Mouse (Mus musculus): ENCODE measurements around the gene Vmn1r18. TPM values are rescaled to one million over a fixed set of nuclear protein-coding genes. Genes with fewer than 3 reads are reported as not detected.
A peak's percentile ranks its signal among the peaks of the same experiment; 100 is the strongest.
"Not testable (repeated sequence)": the region's sequence is repeated elsewhere in the genome, so short reads cannot be mapped to it uniquely, and the experiment has no call there.

The Vmn1r18 gene
- total RNA-seq (2014; rRNA removed) (not detected in 2 replicates), polyA plus RNA-seq (2015; fragmentation: Nextera tagmentation; extraction: Ambion mirVana) (not detected in 2 replicates)

DNA sequence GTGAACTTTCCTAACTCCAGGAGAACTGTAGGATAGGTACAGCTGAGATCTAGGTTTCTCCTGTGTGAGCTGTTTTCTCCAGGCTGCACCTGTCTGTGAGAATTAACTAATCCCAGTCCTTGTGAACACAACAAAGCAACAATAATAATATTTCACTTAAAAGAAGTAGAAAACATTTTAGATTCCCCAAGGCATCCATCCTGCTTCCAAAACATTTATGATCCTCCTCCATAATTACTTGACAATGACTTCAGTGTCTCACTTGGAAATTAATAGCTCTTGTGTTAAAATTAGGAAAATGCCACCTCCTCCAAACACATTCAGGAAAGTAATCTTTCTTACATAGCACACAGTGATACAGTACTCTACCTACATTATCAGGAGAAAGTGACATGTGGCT, at the start of gene Vmn1r18:
Gene Vmn1r18 (minus strand): TSS at position 101 of the 400 bp plus-strand sequence.
- no peaks in the 10 kb centered on the region for H3K4me1 ChIP-seq (ENCODE audit: insufficient read depth, low read length)
- H3K4me3 ChIP-seq (ENCODE audit: low read depth, low read length): no peak within 1 kb of the TSS
- no peaks in the 10 kb centered on the region for H3K36me3 ChIP-seq (ENCODE audit: insufficient read depth, low read length)
- no peak within 1 kb of the TSS for H3K9ac ChIP-seq (replicated peaks; ENCODE audit: low read length, poor library complexity, severe bottlenecking)
- DNase-seq (ENCODE audit: low spot score) (no peak), ATAC-seq (ENCODE audit: low FRiP score) (no peak)
- H3K27me3 ChIP-seq (ENCODE audit: insufficient read depth, low read length): no peaks in the 10 kb centered on the region
- H3K27ac ChIP-seq (ENCODE audit: low read depth, low read length): no peak within 1 kb of the TSS
- TF ChIP-seq CTCF (IDR thresholded peaks at IDR 0.05): no peak
- no peak within 1 kb of the TSS for H3K4me2 ChIP-seq (ENCODE audit: low read depth, low read length, poor library complexity, severe bottlenecking)
- H3K9me3 ChIP-seq (ENCODE audit: low read length): no peaks in the 10 kb centered on the region

- ATAC-seq (ENCODE audit: low FRiP score) (no peak), DNase-seq (ENCODE audit: low spot score) (peak; percentile 10)
- H3K9me3 ChIP-seq (ENCODE audit: low read length): no peaks in the 10 kb centered on the region
- H3K4me2 ChIP-seq (ENCODE audit: low read depth, low read length, poor library complexity, severe bottlenecking): no peak overlapping the region
- no peak overlapping the region for H3K4me3 ChIP-seq (ENCODE audit: low read depth, low read length)
- no peaks in the 10 kb centered on the region for H3K27me3 ChIP-seq (ENCODE audit: insufficient read depth, low read length)
- H3K4me1 ChIP-seq (ENCODE audit: insufficient read depth, low read length): no peaks in the 10 kb centered on the region
- no peaks in the 10 kb centered on the region for H3K36me3 ChIP-seq (ENCODE audit: insufficient read depth, low read length)
- WGBS: 81% methylated on average over 1 of the region's 1 CpGs
- peak; percentile 46 for TF ChIP-seq CTCF (IDR thresholded peaks at IDR 0.05)
- no peak overlapping the region for H3K27ac ChIP-seq (ENCODE audit: low read depth, low read length)
- no peak overlapping the region for H3K9ac ChIP-seq (replicated peaks; ENCODE audit: low read length, poor library complexity, severe bottlenecking)
Measured at GRCm38 (mm10) chr6:57431196-57431595, 35.6 kb upstream of the Vmn1r18 start.

GRCm38 (mm10) chr6:57428630-57429029, 33.0 kb upstream of the Vmn1r18 start, which contains the start of gene Vmn1r20:
Gene Vmn1r20, plus strand, starts transcription at chr6:57428930.
- Histone ChIP-seq H3K4me2 (ENCODE audit: low read depth, low read length, poor library complexity, severe bottlenecking) (no peak within 1 kb of the TSS), H3K27ac (ENCODE audit: low read depth, low read length) (no peak within 1 kb of the TSS), H3K27me3 (ENCODE audit: insufficient read depth, low read length) (no peaks in the 10 kb centered on the region), H3K4me1 (ENCODE audit: insufficient read depth, low read length) (no peaks in the 10 kb centered on the region), H3K9ac (replicated peaks; ENCODE audit: low read length, poor library complexity, severe bottlenecking) (no peak within 1 kb of the TSS), H3K36me3 (ENCODE audit: insufficient read depth, low read length) (no peaks in the 10 kb centered on the region), H3K4me3 (ENCODE audit: low read depth, low read length) (no peak within 1 kb of the TSS), H3K9me3 (ENCODE audit: low read length) (no peaks in the 10 kb centered on the region)
- no peak for TF ChIP-seq CTCF (IDR thresholded peaks at IDR 0.05)
- WGBS: 71% methylated on average over 1 of the region's 1 CpGs
- ATAC-seq (ENCODE audit: low FRiP score) (no peak), DNase-seq (ENCODE audit: low spot score) (no peak)

DNA sequence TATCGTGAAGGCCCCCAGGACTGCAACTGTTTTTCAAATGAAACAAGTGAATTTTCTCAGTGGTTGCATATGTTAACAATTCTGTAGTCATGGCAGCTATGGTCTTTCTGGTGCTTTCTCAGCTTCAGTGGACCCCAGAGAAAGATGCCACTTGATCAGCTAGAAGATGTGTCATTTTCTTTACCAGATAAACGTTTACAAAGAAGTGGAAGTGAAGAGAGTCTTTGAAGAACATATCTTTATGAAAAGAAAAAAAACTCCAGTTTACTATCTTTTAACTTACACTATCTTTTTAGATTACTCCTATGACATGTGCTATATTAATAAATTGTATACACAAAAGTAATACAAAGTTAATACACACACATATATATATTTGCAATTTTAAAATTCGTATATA, 7.9 kb upstream of the Vmn1r18 start, which contains the start of gene Vmn1r19:
Gene Vmn1r19 (plus strand): TSS at position 301 of the 400 bp plus-strand sequence.
- WGBS: 67% methylated on average over 3 of the region's 3 CpGs
- H3K27ac ChIP-seq (ENCODE audit: low read depth, low read length); H3K36me3 ChIP-seq (ENCODE audit: insufficient read depth, low read length); H3K4me1 ChIP-seq (ENCODE audit: insufficient read depth, low read length); H3K9me3 ChIP-seq (ENCODE audit: low read length); ATAC-seq (ENCODE audit: low FRiP score); H3K4me2 ChIP-seq (ENCODE audit: low read depth, low read length, poor library complexity, severe bottlenecking); DNase-seq (ENCODE audit: low spot score); H3K4me3 ChIP-seq (ENCODE audit: low read depth, low read length); H3K9ac ChIP-seq (replicated peaks; ENCODE audit: low read length, poor library complexity, severe bottlenecking); H3K27me3 ChIP-seq (ENCODE audit: insufficient read depth, low read length): not testable (repeated sequence)

DNA sequence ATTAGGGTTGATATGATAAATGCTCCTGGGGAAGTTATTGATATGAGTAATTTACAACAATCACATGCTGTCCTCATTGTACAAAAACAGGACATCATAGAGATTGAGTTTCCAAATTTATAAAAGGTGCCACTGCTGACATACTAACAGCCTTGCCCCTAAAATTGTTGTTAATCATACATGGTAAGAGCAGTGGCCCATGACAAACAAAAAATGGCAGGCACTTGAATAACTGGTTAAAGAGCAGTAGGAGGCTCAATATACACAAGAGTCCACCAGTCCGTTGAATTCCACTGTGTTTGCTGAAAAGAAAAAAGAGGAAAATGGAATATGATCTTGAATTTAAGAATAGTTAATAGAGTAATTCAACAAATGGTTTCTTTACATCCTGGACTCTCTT, 28.1 kb downstream of the Vmn1r18 start:
- Histone ChIP-seq H3K27ac (ENCODE audit: low read depth, low read length) (no peak overlapping the region), H3K9ac (replicated peaks; ENCODE audit: low read length, poor library complexity, severe bottlenecking) (no peak overlapping the region), H3K4me1 (ENCODE audit: insufficient read depth, low read length) (no peaks in the 10 kb centered on the region), H3K36me3 (ENCODE audit: insufficient read depth, low read length) (no peaks in the 10 kb centered on the region), H3K9me3 (ENCODE audit: low read length) (no peaks in the 10 kb centered on the region), H3K4me3 (ENCODE audit: low read depth, low read length) (no peak overlapping the region), H3K27me3 (ENCODE audit: insufficient read depth, low read length) (no peaks in the 10 kb centered on the region), H3K4me2 (ENCODE audit: low read depth, low read length, poor library complexity, severe bottlenecking) (no peak overlapping the region)
- no peak for DNase-seq (ENCODE audit: low spot score)
- 89% methylated on average over 1 of the region's 1 CpGs for WGBS
- TF ChIP-seq CTCF (IDR thresholded peaks at IDR 0.05): no peak
- no peak for ATAC-seq (ENCODE audit: low FRiP score)

DNA sequence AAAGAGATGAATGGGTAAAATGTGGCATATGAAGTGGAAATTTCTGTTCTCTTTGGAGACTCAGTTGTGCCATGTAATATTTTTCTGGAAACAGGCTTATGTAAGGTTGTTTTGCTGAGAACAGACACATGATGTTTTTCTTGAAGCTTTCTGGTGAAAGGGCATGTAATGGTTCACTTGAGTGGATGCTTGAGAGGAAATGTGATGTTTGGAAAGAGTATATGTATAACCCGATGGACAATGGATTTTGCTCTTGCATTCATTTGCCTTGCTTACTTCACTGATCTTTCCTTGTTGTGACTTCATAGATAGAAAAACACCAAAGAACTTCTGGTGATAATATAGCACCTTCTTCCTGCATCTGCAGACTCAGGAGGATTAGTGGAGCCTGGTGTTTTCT, 29.7 kb downstream of the Vmn1r18 start:
- not testable (repeated sequence) for H3K9ac ChIP-seq (replicated peaks; ENCODE audit: low read length, poor library complexity, severe bottlenecking); DNase-seq (ENCODE audit: low spot score); H3K4me3 ChIP-seq (ENCODE audit: low read depth, low read length); H3K9me3 ChIP-seq (ENCODE audit: low read length); H3K27ac ChIP-seq (ENCODE audit: low read depth, low read length); H3K27me3 ChIP-seq (ENCODE audit: insufficient read depth, low read length); ATAC-seq (ENCODE audit: low FRiP score); H3K4me1 ChIP-seq (ENCODE audit: insufficient read depth, low read length); H3K4me2 ChIP-seq (ENCODE audit: low read depth, low read length, poor library complexity, severe bottlenecking); H3K36me3 ChIP-seq (ENCODE audit: insufficient read depth, low read length)
- WGBS: 87% methylated on average over 1 of the region's 1 CpGs
